Mouse (Mus musculus): ENCODE results near the gene Jak3. TPM values are rescaled to one million over a fixed set of nuclear protein-coding genes. Genes with fewer than 3 reads are reported as not detected.
A peak's percentile ranks its signal among the peaks of the same experiment; 100 is the strongest.
"Not testable (repeated sequence)": the region's sequence is repeated elsewhere in the genome, so short reads cannot be mapped to it uniquely, and the experiment has no call there.

Jak3 gene
- total RNA-seq, 2 experiments from 2014 or later, result 3.9 to 5.8 TPM

DNA sequence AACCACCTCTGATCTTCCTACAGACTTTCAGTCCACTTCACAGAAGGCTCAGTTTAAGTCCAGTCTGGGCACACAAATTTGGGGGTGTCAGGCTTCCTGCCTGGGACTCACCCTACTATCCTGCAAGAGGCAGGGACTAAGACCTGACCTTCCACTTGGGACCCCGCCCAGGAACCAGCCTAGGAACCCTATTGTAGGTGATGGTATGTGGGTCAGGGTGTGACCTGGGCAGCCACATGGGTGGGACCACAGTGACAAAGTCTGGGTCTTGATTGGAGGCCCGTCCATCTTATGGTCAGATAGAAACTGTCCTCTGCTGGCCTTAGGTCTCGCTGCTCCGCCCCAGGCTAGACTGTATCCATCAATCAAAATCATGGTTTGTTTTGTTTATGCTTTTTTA lies 48.3 kb downstream of the Jak3 start:
- DNase-seq, result no peak

GRCm38 (mm10) chr8:71725122-71725924 lies 49.2 kb downstream of the Jak3 start, which contains the start of gene Fcho1:
TSS of gene Fcho1 (minus strand) at chr8:71725716.
- peak; percentile 62 for DNase-seq

- DNase-seq, result no peak
Observed at GRCm38 (mm10) chr8:71728240-71728785, 52.2 kb downstream of the Jak3 start.

- DNase-seq, result no peak
Observed at GRCm38 (mm10) chr8:71728826-71729620, 52.9 kb downstream of the Jak3 start.

DNA sequence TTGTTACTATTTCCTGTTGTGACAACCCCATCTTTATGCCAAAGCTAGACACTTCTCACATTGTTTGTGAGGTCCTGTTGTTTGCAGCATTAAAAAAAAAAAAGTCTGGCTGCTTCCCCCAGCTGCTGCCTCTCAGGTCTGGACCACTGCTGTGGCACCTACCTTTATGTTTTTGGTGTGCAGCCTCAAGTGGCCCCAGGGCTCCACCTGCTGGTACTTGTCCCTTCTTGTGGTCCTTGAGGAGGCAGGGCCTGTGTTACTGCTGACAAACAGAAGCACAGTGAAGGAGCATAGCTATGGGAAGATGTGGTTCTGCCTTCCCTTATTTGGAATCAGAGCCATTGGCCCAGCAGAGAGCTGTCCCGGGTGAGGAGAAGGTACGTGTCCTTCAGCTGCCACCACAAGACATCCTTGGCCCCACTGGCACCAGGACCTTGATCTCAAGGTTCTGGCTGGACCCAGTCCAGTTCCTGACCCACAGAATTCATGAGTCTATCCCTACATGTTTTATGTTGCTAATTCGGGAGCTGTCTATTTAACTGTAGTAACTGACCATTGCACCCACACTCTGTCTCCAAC lies 55.6 kb downstream of the Jak3 start:
- DNase-seq, result no peak

DNA sequence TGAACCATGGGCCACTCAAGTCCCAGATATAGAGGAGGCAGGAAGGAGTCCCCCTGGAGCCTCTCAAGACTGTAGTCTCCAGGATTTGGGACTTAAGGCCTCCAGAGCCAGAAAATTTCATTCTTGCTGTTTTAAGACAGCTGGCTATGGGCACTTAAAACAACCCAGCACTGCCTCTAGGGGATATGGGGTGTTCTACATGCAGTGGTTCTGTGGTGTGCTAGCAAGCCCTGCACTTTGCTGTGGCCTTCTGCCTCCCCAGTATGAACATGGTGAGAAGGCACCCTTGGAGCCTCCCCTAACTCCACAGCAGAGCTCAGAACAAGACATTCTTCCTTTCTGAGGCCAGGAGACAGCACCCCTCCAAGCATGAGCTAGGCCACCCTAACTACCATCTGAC lies 62.2 kb downstream of the Jak3 start:
- not testable (repeated sequence) for DNase-seq

Small RNA genes within 50 kb of the gene (microRNA-seq; reads per million reads assigned to microRNA genes)
- 0.50 to 0.64 reads per million in 2 experiments for gene Mir6769b

Other genes starting within 250 kb of the Jak3 start
- gene Abhd8, start 212.6 kb upstream of the Jak3 start, total RNA-seq (2021), result 10 to 100 TPM; 36.1 to 38.9 TPM
- 10 to 100 TPM; 34.7 to 39.7 TPM for gene Mrpl34, start 211.3 kb upstream of the Jak3 start, total RNA-seq (2021)
- gene Dda1, start 207.1 kb upstream of the Jak3 start, total RNA-seq (2021), result 10 to 100 TPM; 34.8 to 35.8 TPM
- 10 to 100 TPM; 16.6 to 20.1 TPM for gene Ano8, start 190.3 kb upstream of the Jak3 start, total RNA-seq (2021)
- gene Gtpbp3, start 188.2 kb upstream of the Jak3 start, total RNA-seq (2021), result 10 to 100 TPM in 1 of 2 experiments, 1 to 10 TPM in 1; 8.8 to 12.4 TPM
- 10 to 100 TPM; 10.7 to 14.2 TPM for gene Plvap, start 164.5 kb upstream of the Jak3 start, total RNA-seq (2021)
- 1 to 10 TPM in 1 of 2 experiments, under 1 TPM in 1; 0.21 to 2.5 TPM for gene Ccdc194, start 150.6 kb upstream of the Jak3 start, total RNA-seq (2021)
- 10 to 100 TPM; 10.0 to 12.0 TPM for gene Bst2, start 138.8 kb upstream of the Jak3 start, total RNA-seq (2021)
- 10 to 100 TPM; 21.8 to 25.5 TPM for gene Mvb12a, start 133.4 kb upstream of the Jak3 start, total RNA-seq (2021)
- gene Tmem221, start 117.4 kb upstream of the Jak3 start, total RNA-seq (2021), result under 1 TPM in 1 of 2 experiments, not detected in 1; 0.14 TPM
- gene Nxnl1, start 109.7 kb upstream of the Jak3 start, total RNA-seq (2021), result under 1 TPM in 1 of 2 experiments, not detected in 1; 0.14 TPM
- gene Slc27a1, start 107.4 kb upstream of the Jak3 start, total RNA-seq (2021), result 10 to 100 TPM; 39.7 to 41.1 TPM
- 10 to 100 TPM; 49.3 to 54.5 TPM for gene Pgls, start 84.1 kb upstream of the Jak3 start, total RNA-seq (2021)
- 1 to 10 TPM in 1 of 2 experiments, under 1 TPM in 1; 0.40 to 3.3 TPM for gene Fam129c, start 78.6 kb upstream of the Jak3 start, total RNA-seq (2021)
- 10 to 100 TPM; 43.3 to 56.1 TPM for gene Colgalt1, start 65.3 kb upstream of the Jak3 start, total RNA-seq (2021)
- gene Unc13a, start 4.5 kb upstream of the Jak3 start, total RNA-seq (2021), result under 1 TPM; 0.38 to 0.45 TPM
- gene Insl3, start 12.9 kb downstream of the Jak3 start, total RNA-seq (2021), result 1 to 10 TPM; 3.1 to 3.7 TPM
- 1 to 10 TPM; 4.7 to 5.2 TPM for gene B3gnt3, start 25.5 kb downstream of the Jak3 start, total RNA-seq (2021)
- 1 to 10 TPM in 1 of 2 experiments, under 1 TPM in 1; 0.26 to 1.2 TPM for gene Fcho1, start 49.4 kb downstream of the Jak3 start, total RNA-seq (2021)
- gene Zfp709, start 205.7 kb downstream of the Jak3 start, total RNA-seq (2021), result 1 to 10 TPM; 3.5 to 4.3 TPM
- gene Zfp882, start 232.3 kb downstream of the Jak3 start, total RNA-seq (2021), result 1 to 10 TPM; 2.8 to 4.3 TPM
- 10 to 100 TPM; 21.4 to 23.1 TPM for gene Zfp617, start 232.3 kb downstream of the Jak3 start, total RNA-seq (2021)

All from gastrocnemius, postnatal 10 days (tissue).